Mouse (Mus musculus) NIH3T3 (cell line): ENCODE results near the gene Mrpl35.
A peak's percentile ranks its signal among the peaks of the same experiment; 100 is the strongest.

Experiments used
- DNase-seq: peaks from one replicate; pipeline ENCODE4 v3.0.0-alpha.2; 2012; ENCODE audit warnings: low read depth

The Mrpl35 gene

GRCm38 (mm10) chr6:71826869-71827268, at the start of gene Mrpl35:
Gene Mrpl35 (minus strand): TSS chr6:71826969.
- DNase-seq: no peak

- DNase-seq: no peak
These were observed 44.6 kb upstream of the Mrpl35 start for GRCm38 (mm10) chr6:71871396-71871795.

GRCm38 (mm10) chr6:71868809-71869208, 42.0 kb upstream of the Mrpl35 start:
- peak; percentile 58 for DNase-seq

- DNase-seq: no peak
These were observed 41.0 kb upstream of the Mrpl35 start for GRCm38 (mm10) chr6:71867751-71868150.

- peak; percentile 78 for DNase-seq
These were observed 20.1 kb upstream of the Mrpl35 start for GRCm38 (mm10) chr6:71846906-71847305.

GRCm38 (mm10) chr6:71840597-71841290, 14.0 kb upstream of the Mrpl35 start:
- no peak for DNase-seq

GRCm38 (mm10) chr6:71839815-71840214, 13.0 kb upstream of the Mrpl35 start:
- DNase-seq: no peak

GRCm38 (mm10) chr6:71836811-71837210, 10.0 kb upstream of the Mrpl35 start:
- DNase-seq: no peak

GRCm38 (mm10) chr6:71831581-71831960, 4.8 kb upstream of the Mrpl35 start:
- peak; percentile 98 for DNase-seq

GRCm38 (mm10) chr6:71830690-71831580, 4.2 kb upstream of the Mrpl35 start, which contains the start of gene Immt:
Gene Immt (plus strand): TSS chr6:71831331.
- peak; percentile 99 for DNase-seq

- DNase-seq: no peak
These were observed 3.0 kb upstream of the Mrpl35 start for GRCm38 (mm10) chr6:71829768-71830167.

- peak; percentile 18 for DNase-seq
These were observed 2.8 kb downstream of the Mrpl35 start for GRCm38 (mm10) chr6:71823961-71824360.

GRCm38 (mm10) chr6:71823488-71823887, 3.3 kb downstream of the Mrpl35 start:
- peak; percentile 93 for DNase-seq

- DNase-seq: peak; percentile 22
These were observed 3.7 kb downstream of the Mrpl35 start for GRCm38 (mm10) chr6:71823085-71823484.

GRCm38 (mm10) chr6:71819764-71820292, 6.9 kb downstream of the Mrpl35 start:
- no peak for DNase-seq

GRCm38 (mm10) chr6:71812820-71813219, 13.9 kb downstream of the Mrpl35 start:
- no peak for DNase-seq

- DNase-seq: no peak
These were observed 16.9 kb downstream of the Mrpl35 start for GRCm38 (mm10) chr6:71809890-71810289.

- DNase-seq: peak; percentile 23
These were observed 20.1 kb downstream of the Mrpl35 start for GRCm38 (mm10) chr6:71806713-71807112.

GRCm38 (mm10) chr6:71804061-71804829, 22.5 kb downstream of the Mrpl35 start:
- peak; percentile 95 for DNase-seq

GRCm38 (mm10) chr6:71803609-71804008, 23.2 kb downstream of the Mrpl35 start:
- DNase-seq: no peak

- DNase-seq: no peak
These were observed 25.1 kb downstream of the Mrpl35 start for GRCm38 (mm10) chr6:71801714-71802094.
